Comparison of ENCODE assay signal across 10 mouse cellular contexts in genomic region chr5:35215480-35216195, GRCm38 (mm10).
DNase-seq lines count a peak whose midpoint lies in the region.
"Had no signal": no experiment of that assay in that cellular context is flagged by ENCODE, and none has a peak within 500 bp of the region (broad histone marks: within the 10 kb centered on the region; RNA-seq: fewer than 3 reads in every experiment).

No protein-coding gene starts in this region.

- DNase-seq in left cerebral cortex, adult 11 months (ENCODE audit: low spot score): peak; percentile 23
- no peak for DNase-seq in left cerebral cortex, postnatal 10 days (ENCODE audit: extremely low spot score in 1 of 2, low spot score in 2 of 2)
- peak; percentile 9 for DNase-seq in MN1 (ENCODE audit: low spot score)
- peak; percentile 24 to 44 for DNase-seq in frontal cortex, postnatal 36 days (ENCODE audit: low spot score in 2 of 2)
- peak; percentile 27 to 41 for DNase-seq in left cerebral cortex, postnatal 25 days (ENCODE audit: low spot score in 2 of 2)
- DNase-seq in spleen, postnatal 4 days (ENCODE audit: low spot score in 2 of 2): no peak
- no peak for DNase-seq in spleen, postnatal 10 days (ENCODE audit: low spot score in 2 of 2)
- DNase-seq: heart, postnatal 4 days; kidney, adult 18-20 months; lung, postnatal 36 days had no signal

- intact Hi-C loops in left cerebral cortex, postnatal 10 days (cut with DNase I): no loop called here
- intact Hi-C loops in left cerebral cortex, postnatal 25 days (cut with DNase I): no loop called here

Comparison
In these comparisons a context has a peak if more than half of its experiments do, and no peak if none do; other contexts are left out.
1. DNase-seq: peak in left cerebral cortex, adult 11 months (single experiment), MN1 (single experiment), frontal cortex, postnatal 36 days (2 of 2) and left cerebral cortex, postnatal 25 days (2 of 2); none in left cerebral cortex, postnatal 10 days (0 of 2), spleen, postnatal 4 days (0 of 2) and spleen, postnatal 10 days (0 of 2).